Mouse (Mus musculus) forebrain, postnatal 0 days (tissue): ENCODE results near the gene Bnc2. TPM values are rescaled to one million over a fixed set of nuclear protein-coding genes. Genes with fewer than 3 reads are reported as not detected.

Experiments
- ATAC-seq: fragments of 200-750 bp; cut with Nextera tagmentation; 2 replicates; pipeline ENCODE4 v1.8.0; 2017; ENCODE audit warnings: mild to moderate bottlenecking, moderate library complexity
- DNase-seq: peaks from one replicate; pipeline ENCODE4 v3.0.0-alpha.2; 2015
- H3K27ac ChIP-seq: fragments of 300-500 bp; sonication (generic); 2 replicates; pipeline ENCODE4 v1.5.1; 2014; ENCODE audit warnings: low read depth, mild to moderate bottlenecking, antibody characterized with exemption, low read length, moderate library complexity, mixed read lengths
- H3K27me3 ChIP-seq: fragments of 300-500 bp; sonication (generic); 2 replicates; pipeline ENCODE4 v1.6.1; 2014; ENCODE audit warnings: mild to moderate bottlenecking, low read length, mixed read lengths; ENCODE audit not compliant: insufficient read depth
- H3K36me3 ChIP-seq: fragments of 300-500 bp; sonication (generic); 2 replicates; pipeline ENCODE4 v1.6.1; 2014; ENCODE audit warnings: mild to moderate bottlenecking, moderate library complexity; ENCODE audit not compliant: insufficient read depth
- H3K4me1 ChIP-seq: fragments of 300-500 bp; sonication (generic); 2 replicates; pipeline ENCODE4 v1.6.1; 2014; ENCODE audit warnings: antibody characterized with exemption; ENCODE audit not compliant: insufficient read depth
- H3K4me2 ChIP-seq: fragments of 300-500 bp; sonication (generic); 2 replicates; pipeline ENCODE4 v1.6.1; 2014; ENCODE audit warnings: low read depth, mild to moderate bottlenecking, moderate library complexity
- H3K4me3 ChIP-seq: fragments of 300-500 bp; sonication (generic); 2 replicates; pipeline ENCODE4 v1.5.1; 2014; ENCODE audit warnings: low read depth, low read length, mixed read lengths
- H3K9ac ChIP-seq: fragments of 300-500 bp; sonication (generic); 2 replicates; pipeline ENCODE4 v1.6.1; 2014; ENCODE audit warnings: mild to moderate bottlenecking
- H3K9me3 ChIP-seq: fragments of 300-500 bp; sonication (generic); 2 replicates; pipeline ENCODE4 v1.6.1; 2016; ENCODE audit warnings: low read length
- CTCF ChIP-seq: sonication (generic); IDR thresholded peaks from 2 replicates; pipeline ENCODE4 v1.5.1; 2016; ENCODE audit warnings: antibody characterized with exemption, control low read depth, low read depth
- WGBS: fragments of 180-500 bp; shearing (Covaris S2); extraction: QIAGEN DNeasy Blood & Tissue Kit; methylation state at CpG from one replicate; pipeline ENCODE4 v1.1.7; 2014; 5-methylcytosine and 5-hydroxymethylcytosine counted together
- polyA plus RNA-seq: library from polyadenylated mRNA; unstranded; fragments of >200 nt; fragmentation: Nextera tagmentation; extraction: Ambion mirVana; gene quantifications from 2 replicates; pipeline ENCODE4 v1.2.1, GENCODE M21; 2015
- total RNA-seq: library from RNA; depleted of rRNA; stranded (reverse); fragments of >200 nt; gene quantifications from 2 replicates; pipeline ENCODE4 v1.2.3, GENCODE M21; 2014; rRNA removed

Bnc2 gene
- total and polyA plus RNA-seq, 2 experiments from 2014 or later = 2.0 to 11.6 TPM

DNA sequence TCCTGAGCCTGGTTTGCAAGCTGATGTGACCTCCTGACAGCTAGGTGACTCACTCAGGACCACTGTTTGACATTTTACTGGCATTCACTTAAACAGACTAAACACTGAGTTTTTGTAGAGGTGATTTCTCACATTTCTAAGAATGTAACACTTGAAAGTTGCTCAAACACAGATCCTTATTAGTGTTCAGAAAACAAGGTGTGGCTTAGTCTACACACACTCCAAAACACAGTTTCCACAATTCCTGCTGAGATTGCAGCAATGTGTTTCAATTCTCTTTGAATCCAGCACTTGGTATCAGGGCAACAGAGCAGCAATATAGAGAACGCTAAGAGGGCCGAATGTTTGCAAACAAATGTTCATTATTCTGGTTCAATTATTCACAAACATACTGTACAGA, 402.2 kb downstream of the Bnc2 start:
- Histone ChIP-seq H3K36me3 (no peaks in the 10 kb centered on the region), H3K4me3 (no peak overlapping the region), H3K4me2 (no peak overlapping the region), H3K27me3 (no peaks in the 10 kb centered on the region; the same call in 1 of the 2 replicates), H3K9me3 (no peaks in the 10 kb centered on the region), H3K9ac (no peak overlapping the region), H3K4me1 (no peaks in the 10 kb centered on the region), H3K27ac (no peak overlapping the region)
- no peak for DNase-seq
- TF ChIP-seq CTCF = no peak
- 52% methylated on average over 2 of the region's 2 CpGs for WGBS
- ATAC-seq = no peak

DNA sequence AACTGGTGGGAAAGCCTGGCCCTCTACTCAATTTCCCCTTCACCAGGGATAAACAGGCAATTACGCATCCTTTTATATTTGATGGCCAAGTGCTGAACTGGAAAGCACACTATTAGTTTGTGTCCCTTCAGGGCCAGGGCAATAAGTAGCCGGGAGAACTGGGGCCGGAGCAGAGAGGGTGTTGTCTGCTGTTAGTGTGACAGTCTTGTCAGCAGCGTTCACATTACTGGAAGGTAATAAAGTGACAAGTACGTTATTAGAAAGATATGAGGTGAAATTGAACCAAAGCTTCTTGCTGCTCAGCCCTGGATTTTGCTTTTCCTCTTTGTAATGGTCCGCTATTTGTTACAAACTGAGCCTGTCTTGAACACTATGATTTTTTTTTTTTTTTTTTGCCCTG, 405.2 kb downstream of the Bnc2 start:
- H3K36me3 ChIP-seq = no peaks in the 10 kb centered on the region
- no peak overlapping the region for H3K9ac ChIP-seq
- H3K27ac ChIP-seq = no peak overlapping the region
- H3K4me1 ChIP-seq = no peaks in the 10 kb centered on the region
- 79% methylated on average over 6 of the region's 6 CpGs for WGBS
- TF ChIP-seq CTCF = no peak
- no peaks in the 10 kb centered on the region for H3K9me3 ChIP-seq
- no peak overlapping the region for H3K4me2 ChIP-seq
- H3K27me3 ChIP-seq = no peaks in the 10 kb centered on the region; the same call in 1 of the 2 replicates
- ATAC-seq (no peak), DNase-seq (no peak)
- H3K4me3 ChIP-seq = no peak overlapping the region

- no peak overlapping the region for H3K27ac ChIP-seq
- no peak for ATAC-seq
- H3K4me2 ChIP-seq = no peak overlapping the region
- no peak for TF ChIP-seq CTCF
- WGBS = 94% methylated on average over 2 of the region's 2 CpGs
- no peaks in the 10 kb centered on the region for H3K4me1 ChIP-seq
- no peak overlapping the region for H3K9ac ChIP-seq
- no peaks in the 10 kb centered on the region for H3K36me3 ChIP-seq
- H3K27me3 ChIP-seq = no peaks in the 10 kb centered on the region
- H3K4me3 ChIP-seq = no peak overlapping the region
- H3K9me3 ChIP-seq = no peaks in the 10 kb centered on the region
- no peak for DNase-seq
These were observed 427.7 kb downstream of the Bnc2 start for GRCm38 (mm10) chr4:84247356-84247755.

DNA sequence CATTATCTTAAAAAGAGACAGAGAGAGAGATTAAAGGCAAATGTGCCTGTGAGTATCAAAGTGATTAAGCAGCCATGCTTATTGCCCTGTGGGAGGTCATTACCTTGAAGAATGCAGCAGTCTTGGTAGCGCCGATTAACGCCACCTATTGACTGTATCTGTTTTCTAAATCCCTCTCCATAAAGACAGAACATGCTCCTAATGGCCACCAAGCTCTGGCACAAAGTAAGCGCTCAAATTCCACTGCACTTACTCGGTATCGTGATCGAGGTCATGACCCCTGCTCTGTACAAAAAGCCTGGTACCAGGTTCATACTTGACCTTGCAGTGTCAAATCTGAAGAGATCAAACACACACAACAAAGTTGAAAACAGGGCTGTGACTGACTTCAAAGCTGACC, 442.7 kb downstream of the Bnc2 start:
- Histone ChIP-seq H3K36me3 (no peaks in the 10 kb centered on the region), H3K9ac (no peak overlapping the region), H3K4me3 (no peak overlapping the region), H3K4me2 (no peak overlapping the region), H3K4me1 (no peaks in the 10 kb centered on the region), H3K27ac (no peak overlapping the region), H3K27me3 (no peaks in the 10 kb centered on the region), H3K9me3 (no peaks in the 10 kb centered on the region)
- no peak for DNase-seq
- WGBS = 26% methylated on average over 7 of the region's 7 CpGs
- no peak for TF ChIP-seq CTCF
- ATAC-seq = no peak

DNA sequence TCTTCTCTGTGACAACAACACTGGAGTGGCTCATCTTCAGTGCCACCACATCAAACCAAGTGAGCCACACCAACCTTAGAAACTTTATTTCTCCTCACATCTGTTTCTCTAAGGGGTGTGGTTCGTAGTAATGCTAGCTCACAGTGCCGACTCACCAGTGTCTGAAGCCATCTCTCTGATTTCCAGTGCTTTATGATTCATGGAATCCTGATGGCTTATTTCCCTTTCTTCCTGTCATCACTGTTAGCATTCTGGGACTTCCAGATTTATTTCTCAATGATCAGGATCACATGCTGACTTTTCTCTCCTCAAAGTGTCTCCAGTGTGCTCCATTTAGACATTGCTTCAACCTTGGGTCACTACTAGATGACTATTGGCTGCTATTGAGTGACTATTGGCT, 443.8 kb downstream of the Bnc2 start:
- no peak for DNase-seq
- no peak for ATAC-seq
- no peak overlapping the region for H3K27ac ChIP-seq
- H3K27me3 ChIP-seq = no peaks in the 10 kb centered on the region
- WGBS = 90% methylated on average over 2 of the region's 2 CpGs
- H3K4me3 ChIP-seq = no peak overlapping the region
- H3K4me1 ChIP-seq = no peaks in the 10 kb centered on the region
- no peak for TF ChIP-seq CTCF
- H3K9me3 ChIP-seq = no peaks in the 10 kb centered on the region
- no peak overlapping the region for H3K9ac ChIP-seq
- no peaks in the 10 kb centered on the region for H3K36me3 ChIP-seq
- H3K4me2 ChIP-seq = no peak overlapping the region

DNA sequence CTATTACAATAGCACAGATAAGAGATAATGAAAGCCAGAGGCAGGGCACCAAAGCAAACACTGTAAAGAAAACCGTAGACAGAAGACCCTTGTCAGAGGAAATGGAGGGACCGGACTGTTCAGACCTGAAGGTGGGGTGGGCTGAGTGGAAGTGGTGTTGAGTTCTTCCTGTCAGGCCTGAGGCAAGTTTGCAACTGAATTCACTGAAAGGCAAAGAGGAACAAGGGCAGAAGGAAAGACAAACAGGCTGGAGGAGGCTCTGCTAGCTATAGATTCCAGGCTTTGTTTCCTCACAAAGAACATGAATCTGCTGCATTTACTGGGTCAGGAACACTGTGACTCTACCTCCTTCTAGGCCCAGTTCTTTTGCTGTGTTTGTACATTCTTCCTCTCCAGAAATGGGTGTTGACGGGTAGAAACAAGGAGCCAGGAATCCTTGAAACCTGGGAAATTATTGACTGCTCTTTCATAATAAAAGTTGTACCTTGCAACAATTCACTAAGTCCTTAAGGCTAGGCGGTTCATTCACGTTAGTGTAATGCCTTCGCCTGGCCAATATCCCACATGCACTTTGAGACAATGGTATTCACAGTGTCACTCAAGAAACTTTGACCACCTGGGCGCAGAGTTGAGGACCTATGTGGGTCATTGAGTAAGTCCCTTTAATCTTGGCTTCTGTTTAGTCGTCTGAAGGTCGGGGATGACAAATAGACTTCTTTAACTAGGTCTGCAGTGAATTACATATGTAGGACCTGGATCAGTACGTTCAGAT, 445.7 kb downstream of the Bnc2 start:
- H3K4me1 ChIP-seq = no peaks in the 10 kb centered on the region
- no peaks in the 10 kb centered on the region for H3K27me3 ChIP-seq
- DNase-seq (no peak), ATAC-seq (no peak)
- no peak overlapping the region for H3K27ac ChIP-seq
- WGBS = 85% methylated on average over 10 of the region's 10 CpGs
- no peaks in the 10 kb centered on the region for H3K9me3 ChIP-seq
- no peak overlapping the region for H3K4me3 ChIP-seq
- no peak overlapping the region for H3K9ac ChIP-seq
- H3K36me3 ChIP-seq = no peaks in the 10 kb centered on the region
- TF ChIP-seq CTCF = no peak
- H3K4me2 ChIP-seq = no peak overlapping the region

DNA sequence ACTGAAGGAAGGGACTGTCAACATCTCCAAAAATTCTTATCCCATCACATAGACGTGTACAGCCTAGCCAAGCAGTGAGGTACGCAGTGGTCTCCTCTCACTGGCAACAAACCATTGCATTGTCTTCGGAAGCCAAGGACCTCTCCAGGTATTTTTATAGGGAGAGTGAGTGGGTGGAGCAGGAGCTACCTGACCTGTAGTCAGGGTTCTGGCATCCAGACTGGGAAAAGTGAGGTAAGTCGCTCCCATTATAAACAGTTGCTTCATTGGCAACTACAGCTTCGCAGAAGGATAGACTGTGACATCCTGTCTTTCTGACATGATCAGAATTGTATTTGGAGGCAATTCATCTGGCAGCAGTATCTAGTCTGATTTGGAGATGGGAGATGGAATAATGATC, 446.5 kb downstream of the Bnc2 start:
- DNase-seq (no peak), ATAC-seq (no peak)
- WGBS = 91% methylated on average over 5 of the region's 5 CpGs
- Histone ChIP-seq H3K9ac (no peak overlapping the region), H3K4me1 (no peaks in the 10 kb centered on the region), H3K4me2 (no peak overlapping the region), H3K27ac (no peak overlapping the region), H3K9me3 (no peaks in the 10 kb centered on the region), H3K4me3 (no peak overlapping the region), H3K27me3 (no peaks in the 10 kb centered on the region), H3K36me3 (no peaks in the 10 kb centered on the region)
- no peak for TF ChIP-seq CTCF

Other genes starting within 250 kb of the Bnc2 start
- 9.2 and 11.0 TPM in 2 replicates for gene Cntln, start 209.0 kb upstream of the Bnc2 start, total RNA-seq
- 3.7 and 4.6 TPM in 2 replicates for gene Cntln, start 209.0 kb upstream of the Bnc2 start, polyA plus RNA-seq